Mouse (Mus musculus): ENCODE results near the gene Mrpl20. TPM values are rescaled to one million over a fixed set of nuclear protein-coding genes. Genes with fewer than 3 reads are reported as not detected.

Gene Mrpl20
- polyA plus RNA-seq (2012; ENCODE audit: insufficient read depth, low replicate concordance): 10.2 and 29.9 TPM in 2 replicates

- TF ChIP-seq FLI1 (IDR thresholded peaks at IDR 0.05; ENCODE audit: low read length): no peak
- no peak for TF ChIP-seq GATA1 (IDR thresholded peaks at IDR 0.05; ENCODE audit: borderline replicate concordance, low read length)
- H3K4me1 ChIP-seq: peaks cover 37% of the 10 kb centered on the region
- peaks cover 33% of the 10 kb centered on the region for H3K36me3 ChIP-seq (replicated peaks; ENCODE audit: low read length)
- H3K9me3 ChIP-seq: no peaks in the 10 kb centered on the region
- H3K27me3 ChIP-seq (replicated peaks): no peaks in the 10 kb centered on the region
- H3K4me3 ChIP-seq (replicated peaks): peak within 1 kb of the TSS; percentile 98
These were observed at the start of gene Mrpl20 for GRCm38 (mm10) chr4:155802741-155803339. TSS of gene Mrpl20 (plus strand) at chr4:155802878.

GRCm38 (mm10) chr4:155757011-155757410 is 45.7 kb upstream of the Mrpl20 start:
- Histone ChIP-seq H3K36me3 (replicated peaks; ENCODE audit: low read length) (peaks cover 62% of the 10 kb centered on the region), H3K4me3 (replicated peaks) (peak overlapping the region; percentile 42), H3K9me3 (no peaks in the 10 kb centered on the region), H3K4me1 (peaks cover 38% of the 10 kb centered on the region), H3K27me3 (replicated peaks) (no peaks in the 10 kb centered on the region)
- no peak for TF ChIP-seq FLI1 (IDR thresholded peaks at IDR 0.05; ENCODE audit: low read length)
- TF ChIP-seq GATA1 (IDR thresholded peaks at IDR 0.05; ENCODE audit: borderline replicate concordance, low read length): no peak

DNA sequence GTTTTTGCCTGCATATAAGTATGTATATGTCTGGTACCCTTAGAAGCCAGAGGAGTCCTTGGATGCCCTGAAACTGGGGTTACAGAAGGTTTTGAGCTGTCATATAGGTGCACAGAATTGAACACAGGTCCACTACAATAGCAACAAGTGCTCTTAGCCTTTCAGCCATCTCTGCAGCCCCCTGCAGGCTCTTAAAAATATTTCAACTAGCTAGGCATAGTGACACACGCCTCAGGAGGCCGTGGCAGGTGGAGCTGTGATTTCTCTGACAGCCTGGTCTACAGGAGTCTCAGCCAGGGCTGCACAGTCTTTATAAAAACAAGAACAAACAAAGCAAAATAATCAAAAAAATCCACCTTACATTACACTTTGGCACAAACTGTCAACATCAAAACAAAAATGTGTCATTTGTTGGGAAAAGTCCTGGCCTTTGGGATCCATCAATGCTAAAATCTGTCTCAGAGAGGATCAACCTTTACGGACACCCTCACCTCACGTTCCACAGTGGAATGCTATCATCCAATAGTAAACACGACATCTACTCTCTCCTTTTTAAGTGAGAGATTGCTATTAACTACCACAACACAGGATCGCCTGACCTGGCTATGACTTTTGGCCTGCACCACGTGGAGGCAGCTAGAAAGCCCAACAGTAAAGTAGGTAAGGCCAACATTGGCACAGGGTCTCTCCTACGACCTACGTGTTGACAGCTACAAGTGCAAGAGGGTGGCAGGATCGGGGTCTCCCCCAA is 42.6 kb upstream of the Mrpl20 start:
- Histone ChIP-seq H3K4me3 (replicated peaks) (peak overlapping the region; percentile 93), H3K27me3 (replicated peaks) (no peaks in the 10 kb centered on the region), H3K36me3 (replicated peaks; ENCODE audit: low read length) (peaks cover 37% of the 10 kb centered on the region), H3K4me1 (peaks cover 45% of the 10 kb centered on the region), H3K9me3 (no peaks in the 10 kb centered on the region)
- TF ChIP-seq FLI1 (IDR thresholded peaks at IDR 0.05; ENCODE audit: low read length): no peak
- TF ChIP-seq GATA1 (IDR thresholded peaks at IDR 0.05; ENCODE audit: borderline replicate concordance, low read length): no peak

DNA sequence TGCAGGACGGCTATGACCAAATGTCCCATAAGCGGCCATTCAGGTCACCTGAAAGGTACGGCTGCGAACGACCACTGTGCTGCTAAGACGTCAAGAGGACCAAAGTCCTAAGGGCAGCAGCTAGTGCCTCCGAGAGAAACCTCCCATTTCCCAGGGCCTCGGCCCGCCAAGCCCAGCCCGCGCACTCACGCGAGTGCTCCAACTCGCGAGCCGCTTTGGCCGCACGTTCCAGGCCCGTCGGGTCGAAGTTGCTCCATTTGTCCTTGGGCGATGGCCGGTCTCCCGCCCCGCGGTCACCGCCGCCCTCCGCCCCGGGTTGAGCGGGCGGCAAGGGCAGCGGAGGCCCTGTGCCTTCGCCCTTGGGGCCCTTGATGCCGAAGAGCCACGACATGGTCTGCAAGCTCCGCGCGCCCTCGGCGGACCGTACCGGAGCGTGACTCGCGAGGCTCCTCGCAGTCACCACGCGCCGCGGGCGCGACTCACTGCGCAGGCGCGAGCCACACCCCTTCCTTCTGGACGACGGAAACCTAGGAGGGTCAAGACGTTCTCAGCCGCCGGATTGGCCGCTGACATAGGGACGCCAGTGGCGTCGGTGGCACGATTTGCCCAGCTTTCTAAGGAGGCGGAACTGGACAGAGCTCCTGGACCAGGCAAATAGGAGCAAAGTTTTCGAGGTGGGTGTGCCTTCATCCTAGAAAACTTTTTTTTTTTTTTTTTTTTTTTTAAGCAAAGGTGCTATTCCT is 41.9 kb upstream of the Mrpl20 start, which contains the start of gene Atad3a:
Gene Atad3a, minus strand, starts transcription at position 481 of the 743 bp plus-strand sequence.
- TF ChIP-seq FLI1 (IDR thresholded peaks at IDR 0.05; ENCODE audit: low read length) (no peak), GATA1 (IDR thresholded peaks at IDR 0.05; ENCODE audit: borderline replicate concordance, low read length) (no peak)
- H3K27me3 ChIP-seq (replicated peaks): no peaks in the 10 kb centered on the region
- H3K4me3 ChIP-seq (replicated peaks): peak within 1 kb of the TSS; percentile 93
- peaks cover 29% of the 10 kb centered on the region for H3K36me3 ChIP-seq (replicated peaks; ENCODE audit: low read length)
- H3K9me3 ChIP-seq: no peaks in the 10 kb centered on the region
- peaks cover 45% of the 10 kb centered on the region for H3K4me1 ChIP-seq

- TF ChIP-seq GATA1 (IDR thresholded peaks at IDR 0.05; ENCODE audit: borderline replicate concordance, low read length) (no peak), FLI1 (IDR thresholded peaks at IDR 0.05; ENCODE audit: low read length) (no peak)
- Histone ChIP-seq H3K4me3 (replicated peaks) (peak overlapping the region; percentile 93), H3K36me3 (replicated peaks; ENCODE audit: low read length) (peaks cover 22% of the 10 kb centered on the region), H3K9me3 (no peaks in the 10 kb centered on the region), H3K4me1 (peaks cover 47% of the 10 kb centered on the region), H3K27me3 (replicated peaks) (no peaks in the 10 kb centered on the region)
These were observed 41.1 kb upstream of the Mrpl20 start for GRCm38 (mm10) chr4:155761356-155762099.

GRCm38 (mm10) chr4:155762357-155762756 is 40.3 kb upstream of the Mrpl20 start:
- Histone ChIP-seq H3K4me1 (peaks cover 48% of the 10 kb centered on the region), H3K27me3 (replicated peaks) (no peaks in the 10 kb centered on the region), H3K4me3 (replicated peaks) (peak overlapping the region; percentile 60), H3K36me3 (replicated peaks; ENCODE audit: low read length) (peaks cover 14% of the 10 kb centered on the region), H3K9me3 (no peaks in the 10 kb centered on the region)
- TF ChIP-seq FLI1 (IDR thresholded peaks at IDR 0.05; ENCODE audit: low read length) (no peak), GATA1 (IDR thresholded peaks at IDR 0.05; ENCODE audit: borderline replicate concordance, low read length) (no peak)

- Histone ChIP-seq H3K4me3 (replicated peaks) (peak overlapping the region; percentile 93), H3K36me3 (replicated peaks; ENCODE audit: low read length) (peaks cover 2% of the 10 kb centered on the region)
These were observed 33.2 kb upstream of the Mrpl20 start for GRCm38 (mm10) chr4:155769496-155769879.

DNA sequence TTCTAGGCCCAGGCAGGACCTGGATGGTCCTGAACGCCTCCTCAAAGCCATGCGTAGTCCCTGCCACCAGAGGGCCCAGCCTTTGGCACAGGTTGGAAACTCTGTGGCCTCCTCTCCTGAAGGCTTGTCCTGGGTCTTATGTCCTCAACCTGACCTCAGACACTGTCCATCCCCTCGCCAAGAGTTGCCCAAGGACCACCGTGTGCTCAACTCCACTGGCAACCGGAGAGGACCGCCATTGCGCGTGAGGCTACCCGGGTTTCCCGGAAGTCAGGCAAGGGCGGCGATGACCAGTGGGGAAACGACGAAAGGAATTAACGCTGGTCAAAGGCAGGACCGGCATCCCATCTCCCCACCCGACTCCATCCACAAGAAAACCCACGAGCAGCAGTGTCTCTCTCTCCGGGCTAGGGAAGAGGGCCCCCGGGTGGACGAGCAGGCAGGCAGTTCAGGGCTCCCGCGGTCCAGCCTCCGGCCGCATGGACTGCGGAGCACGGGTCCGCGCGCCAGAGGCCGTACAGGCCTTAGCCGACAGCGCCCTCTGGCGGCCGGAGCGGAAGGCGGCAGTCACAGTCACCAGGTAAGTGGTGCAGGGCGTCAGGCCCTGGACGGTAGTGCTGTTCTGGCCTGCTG is 32.7 kb upstream of the Mrpl20 start:
- Histone ChIP-seq H3K36me3 (replicated peaks; ENCODE audit: low read length) (peaks cover 2% of the 10 kb centered on the region), H3K4me3 (replicated peaks) (peak overlapping the region; percentile 93), H3K9me3 (no peaks in the 10 kb centered on the region), H3K4me1 (peaks cover 62% of the 10 kb centered on the region), H3K27me3 (replicated peaks) (peaks cover 36% of the 10 kb centered on the region)
- TF ChIP-seq FLI1 (IDR thresholded peaks at IDR 0.05; ENCODE audit: low read length): no peak
- TF ChIP-seq GATA1 (IDR thresholded peaks at IDR 0.05; ENCODE audit: borderline replicate concordance, low read length): no peak

More at GRCm38 (mm10) chr4:155769496-155769879, 33.2 kb upstream of the Mrpl20 start:
- H3K9me3 ChIP-seq: no peaks in the 10 kb centered on the region
- peaks cover 34% of the 10 kb centered on the region for H3K27me3 ChIP-seq (replicated peaks)
- H3K4me1 ChIP-seq: peaks cover 57% of the 10 kb centered on the region
- TF ChIP-seq FLI1 (IDR thresholded peaks at IDR 0.05; ENCODE audit: low read length) (no peak), GATA1 (IDR thresholded peaks at IDR 0.05; ENCODE audit: borderline replicate concordance, low read length) (no peak)

DNA sequence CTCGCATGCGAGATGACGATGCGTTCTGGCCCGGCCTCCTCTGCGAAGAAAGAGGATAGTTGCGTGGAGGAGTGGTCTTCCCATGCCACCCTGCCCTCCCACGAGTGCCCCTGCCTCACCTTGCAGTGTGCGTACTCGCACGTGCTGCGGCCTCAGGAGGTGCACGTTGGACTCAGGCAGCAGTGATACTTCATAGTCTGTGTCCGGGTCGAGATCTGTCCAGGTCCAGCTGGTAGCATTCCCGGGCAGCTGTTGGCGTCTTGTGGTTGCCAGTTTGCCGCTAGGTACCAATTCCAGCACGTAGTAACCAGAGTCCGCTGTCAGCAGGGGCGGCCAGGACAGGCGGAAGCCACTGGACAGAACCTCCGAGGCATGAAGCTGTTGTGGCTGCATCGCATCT is 32.1 kb upstream of the Mrpl20 start:
- H3K4me3 ChIP-seq (replicated peaks): peak overlapping the region; percentile 93

More for the DNA sequence above, 32.1 kb upstream of the Mrpl20 start:
- Histone ChIP-seq H3K4me1 (peaks cover 68% of the 10 kb centered on the region), H3K27me3 (replicated peaks) (peaks cover 42% of the 10 kb centered on the region), H3K9me3 (no peaks in the 10 kb centered on the region), H3K36me3 (replicated peaks; ENCODE audit: low read length) (peaks cover 2% of the 10 kb centered on the region)
- no peak for TF ChIP-seq FLI1 (IDR thresholded peaks at IDR 0.05; ENCODE audit: low read length)
- TF ChIP-seq GATA1 (IDR thresholded peaks at IDR 0.05; ENCODE audit: borderline replicate concordance, low read length): no peak
